In genomic region chr5:76950343-76951105, GRCm38 (mm10) we compare ENCODE assay signal across 8 mouse cellular contexts. TPM values are rescaled to one million over a fixed set of nuclear protein-coding genes. Genes with fewer than 3 reads are reported as not detected.
DNase-seq lines count a peak whose midpoint lies in the region; ATAC-seq and TF ChIP-seq lines count a peak whose summit lies in the region.

No protein-coding gene starts in this region.

- 1% methylated on average over 24 of the region's 24 CpGs for WGBS in lung, adult 2 months
- WGBS in heart, embryonic 16.5 days: under 1% methylated on average over 24 of the region's 24 CpGs
- WGBS in lung, embryonic 15.5 days: under 1% methylated on average over 24 of the region's 24 CpGs
- WGBS in stomach, postnatal 0 days: under 1% methylated on average over 24 of the region's 24 CpGs

- DNase-seq in lung, adult 2 months: no peak
- no peak for DNase-seq in lung, adult 18-20 months
- peak; percentile 30 for DNase-seq in stomach, postnatal 0 days (ENCODE audit: low spot score)
- DNase-seq in Muller cell, postnatal 12 days (ENCODE audit: inconsistent ontology term): no peak
- DNase-seq in spleen, adult 18-20 months: no peak

- peak overlapping the region; percentile 83 for H3K4me2 ChIP-seq in heart, embryonic 16.5 days (ENCODE audit: low read depth, low read length)
- peak overlapping the region; percentile 87 for H3K4me2 ChIP-seq in lung, embryonic 15.5 days
- peak overlapping the region; percentile 91 for H3K4me2 ChIP-seq in stomach, postnatal 0 days (replicated peaks; ENCODE audit: low read depth)

- no peaks in the 10 kb centered on the region for H3K9me3 ChIP-seq in heart, embryonic 16.5 days (replicated peaks; ENCODE audit: control insufficient read depth, low read length)
- no peaks in the 10 kb centered on the region for H3K9me3 ChIP-seq in lung, embryonic 15.5 days
- H3K9me3 ChIP-seq in stomach, postnatal 0 days (ENCODE audit: control insufficient read depth, low read length): no peaks in the 10 kb centered on the region

- no peak for TF ChIP-seq CTCF in lung, adult 2 months (IDR thresholded peaks at IDR 0.05; ENCODE audit: insufficient read depth, low read length)
- TF ChIP-seq CTCF in stomach, postnatal 0 days (IDR thresholded peaks at IDR 0.05; ENCODE audit: low read depth): no peak

- H3K36me3 ChIP-seq in heart, embryonic 16.5 days (ENCODE audit: control insufficient read depth, insufficient read depth): no peaks in the 10 kb centered on the region
- H3K36me3 ChIP-seq in lung, embryonic 15.5 days: no peaks in the 10 kb centered on the region
- H3K36me3 ChIP-seq in stomach, postnatal 0 days (ENCODE audit: control insufficient read depth, insufficient read depth, low read length): no peaks in the 10 kb centered on the region

- TF ChIP-seq POLR2A in lung, adult 2 months (IDR thresholded peaks at IDR 0.05; ENCODE audit: borderline replicate concordance, extremely low read depth, low read depth, low read length): no peak

- H3K9ac ChIP-seq in heart, embryonic 16.5 days (ENCODE audit: low read length): peak overlapping the region; percentile 79
- H3K9ac ChIP-seq in lung, embryonic 15.5 days: peak overlapping the region; percentile 78
- H3K9ac ChIP-seq in stomach, postnatal 0 days (ENCODE audit: low read length): peak overlapping the region; percentile 70

- TF ChIP-seq EP300 in stomach, postnatal 0 days (optimal IDR thresholded peaks at IDR 0.05): no peak

- peak; percentile 2 for ATAC-seq in heart, embryonic 16.5 days (replicated peaks; ENCODE audit: extremely low read depth, insufficient read depth, low FRiP score)
- ATAC-seq in lung, embryonic 15.5 days (ENCODE audit: borderline replicate concordance, extremely low read depth, low FRiP score, low TSS enrichment): peak; percentile 9; the same call in 1 of the 2 replicates
- no peak for ATAC-seq in stomach, postnatal 0 days (ENCODE audit: low FRiP score, low TSS enrichment)

- H3K27me3 ChIP-seq in heart, embryonic 16.5 days (ENCODE audit: control insufficient read depth, insufficient read depth, low read length): no peaks in the 10 kb centered on the region
- H3K27me3 ChIP-seq in lung, embryonic 15.5 days: no peaks in the 10 kb centered on the region
- H3K27me3 ChIP-seq in stomach, postnatal 0 days (ENCODE audit: control insufficient read depth, insufficient read depth, low read length): no peaks in the 10 kb centered on the region

- H3K4me3 ChIP-seq in lung, adult 2 months (replicated peaks; ENCODE audit: extremely low read depth, low read depth, low read length): peak overlapping the region; percentile 82
- peak overlapping the region; percentile 74 for H3K4me3 ChIP-seq in brown adipose tissue, adult 24 weeks (ENCODE audit: insufficient read depth, low read depth, low read length)
- H3K4me3 ChIP-seq in heart, embryonic 16.5 days (ENCODE audit: low read length): peak overlapping the region; percentile 92
- peak overlapping the region; percentile 87 for H3K4me3 ChIP-seq in lung, embryonic 15.5 days
- peak overlapping the region; percentile 70 for H3K4me3 ChIP-seq in stomach, postnatal 0 days (ENCODE audit: low read depth, low read length)

- H3K27ac ChIP-seq in brown adipose tissue, adult 24 weeks (replicated peaks; ENCODE audit: low read depth, low read length): peak overlapping the region; percentile 33
- peak overlapping the region; percentile 95 for H3K27ac ChIP-seq in heart, embryonic 16.5 days (ENCODE audit: low read length)
- H3K27ac ChIP-seq in lung, embryonic 15.5 days: peak overlapping the region; percentile 91
- peak overlapping the region; percentile 79 for H3K27ac ChIP-seq in stomach, postnatal 0 days (replicated peaks)

- H3K4me1 ChIP-seq in lung, adult 2 months (ENCODE audit: control insufficient read depth, insufficient read depth, low read length): peaks cover 14% of the 10 kb centered on the region
- peaks cover 11% of the 10 kb centered on the region; the same call in 1 of the 2 replicates for H3K4me1 ChIP-seq in brown adipose tissue, adult 24 weeks (ENCODE audit: control insufficient read depth, insufficient read depth, insufficient read length, low read length)
- peaks cover 58% of the 10 kb centered on the region for H3K4me1 ChIP-seq in heart, embryonic 16.5 days (ENCODE audit: control insufficient read depth, insufficient read depth, low read length)
- H3K4me1 ChIP-seq in lung, embryonic 15.5 days: peaks cover 48% of the 10 kb centered on the region
- peaks cover 4% of the 10 kb centered on the region; the same call in 1 of the 2 replicates for H3K4me1 ChIP-seq in stomach, postnatal 0 days (replicated peaks; ENCODE audit: control insufficient read depth, insufficient read depth)

RNA-seq across cellular contexts. Expression of gene Paics, which starts 0.6 kb away (rescaled TPM):
- 44.0 and 44.2 TPM in 2 replicates for polyA plus RNA-seq in lung, adult 2 months (2012; rRNA removed)
- 121 and 134 TPM in 2 replicates for polyA plus RNA-seq in brown adipose tissue, adult 24 weeks (2012; ENCODE audit: insufficient read depth, insufficient read length, missing spikeins)
- 251 and 274 TPM in 2 replicates for polyA plus RNA-seq in heart, embryonic 16.5 days (2015; fragmentation: Nextera tagmentation; extraction: Ambion mirVana)
- polyA plus RNA-seq in lung, embryonic 15.5 days (2015; fragmentation: Nextera tagmentation; extraction: Ambion mirVana): 302 and 307 TPM in 2 replicates
- 91.7 and 94.4 TPM in 2 replicates for polyA plus RNA-seq in stomach, postnatal 0 days (2015; fragmentation: Nextera tagmentation; extraction: Ambion mirVana)

RNA-seq across cellular contexts. Expression of gene Ppat, which starts 0.9 kb away (rescaled TPM):
- 4.3 and 4.8 TPM in 2 replicates for polyA plus RNA-seq in lung, adult 2 months (2012; rRNA removed)
- polyA plus RNA-seq in brown adipose tissue, adult 24 weeks (2012; ENCODE audit: insufficient read depth, insufficient read length, missing spikeins): 5.3 TPM in 2 replicates
- polyA plus RNA-seq in heart, embryonic 16.5 days (2015; fragmentation: Nextera tagmentation; extraction: Ambion mirVana): 22.0 and 29.3 TPM in 2 replicates
- polyA plus RNA-seq in lung, embryonic 15.5 days (2015; fragmentation: Nextera tagmentation; extraction: Ambion mirVana): 36.1 and 36.9 TPM in 2 replicates
- polyA plus RNA-seq in stomach, postnatal 0 days (2015; fragmentation: Nextera tagmentation; extraction: Ambion mirVana): 12.4 and 12.5 TPM in 2 replicates

RNA-seq across cellular contexts. Expression of gene Srp72, which starts 24.0 kb away (rescaled TPM):
- 15.1 and 21.6 TPM in 2 replicates for polyA plus RNA-seq in lung, adult 2 months (2012; rRNA removed)
- polyA plus RNA-seq in brown adipose tissue, adult 24 weeks (2012; ENCODE audit: insufficient read depth, insufficient read length, missing spikeins): 34.9 and 55.9 TPM in 2 replicates
- 51.9 and 53.8 TPM in 2 replicates for polyA plus RNA-seq in heart, embryonic 16.5 days (2015; fragmentation: Nextera tagmentation; extraction: Ambion mirVana)
- 83.6 and 87.8 TPM in 2 replicates for polyA plus RNA-seq in lung, embryonic 15.5 days (2015; fragmentation: Nextera tagmentation; extraction: Ambion mirVana)
- polyA plus RNA-seq in stomach, postnatal 0 days (2015; fragmentation: Nextera tagmentation; extraction: Ambion mirVana): 47.1 and 49.2 TPM in 2 replicates

RNA-seq across cellular contexts. Expression of gene Aasdh, which starts 45.2 kb away (rescaled TPM):
- polyA plus RNA-seq in lung, adult 2 months (2012; rRNA removed): 8.3 and 13.7 TPM in 2 replicates
- 4.4 and 5.7 TPM in 2 replicates for polyA plus RNA-seq in brown adipose tissue, adult 24 weeks (2012; ENCODE audit: insufficient read depth, insufficient read length, missing spikeins)
- polyA plus RNA-seq in heart, embryonic 16.5 days (2015; fragmentation: Nextera tagmentation; extraction: Ambion mirVana): 17.9 and 22.3 TPM in 2 replicates
- polyA plus RNA-seq in lung, embryonic 15.5 days (2015; fragmentation: Nextera tagmentation; extraction: Ambion mirVana): 20.0 and 22.9 TPM in 2 replicates
- polyA plus RNA-seq in stomach, postnatal 0 days (2015; fragmentation: Nextera tagmentation; extraction: Ambion mirVana): 7.0 and 7.4 TPM in 2 replicates

RNA-seq across cellular contexts. Expression of gene Arl9, which starts 53.3 kb away (rescaled TPM):
- polyA plus RNA-seq in lung, adult 2 months (2012; rRNA removed): not detected in 2 replicates
- polyA plus RNA-seq in brown adipose tissue, adult 24 weeks (2012; ENCODE audit: insufficient read depth, insufficient read length, missing spikeins): not detected in 2 replicates
- polyA plus RNA-seq in heart, embryonic 16.5 days (2015; fragmentation: Nextera tagmentation; extraction: Ambion mirVana): 0.31 TPM in 1 of 2 replicates, not detected in the other
- polyA plus RNA-seq in lung, embryonic 15.5 days (2015; fragmentation: Nextera tagmentation; extraction: Ambion mirVana): 0.31 TPM in 1 of 2 replicates, not detected in the other
- not detected in 2 replicates for polyA plus RNA-seq in stomach, postnatal 0 days (2015; fragmentation: Nextera tagmentation; extraction: Ambion mirVana)

Comparison
In these comparisons a context has a peak if more than half of its experiments do, and no peak if none do; other contexts are left out.
1. H3K27ac ChIP-seq: peak in every context shown above with its lines; median percentile 95 in heart, embryonic 16.5 days; 91 in lung, embryonic 15.5 days; 79 in stomach, postnatal 0 days; 33 in brown adipose tissue, adult 24 weeks.